Comparison of ENCODE assay signal across 9 mouse cellular contexts in genomic region chr2:172393391-172394051, GRCm38 (mm10). TPM values are rescaled to one million over a fixed set of nuclear protein-coding genes. Genes with fewer than 3 reads are reported as not detected.
DNase-seq lines count a peak whose midpoint lies in the region; ATAC-seq and TF ChIP-seq lines count a peak whose summit lies in the region.
"Had no signal": no experiment of that assay in that cellular context is flagged by ENCODE, and none has a peak within 500 bp of the region (broad histone marks: within the 10 kb centered on the region; RNA-seq: fewer than 3 reads in every experiment).

TSS of gene Cass4 (plus strand) at chr2:172393794.

- peaks cover 29% of the 10 kb centered on the region for H3K4me1 ChIP-seq in liver, embryonic 12.5 days
- H3K4me1 ChIP-seq in hindbrain, postnatal 0 days (ENCODE audit: insufficient read depth, low read length): no peaks in the 10 kb centered on the region

- intact Hi-C loops in gastrocnemius, adult 2 months (cut with DNase I): no loop called here

- no peak within 1 kb of the TSS for H3K27ac ChIP-seq in gastrocnemius, adult 2 months
- no peak within 1 kb of the TSS for H3K27ac ChIP-seq in liver, embryonic 12.5 days
- no peak within 1 kb of the TSS for H3K27ac ChIP-seq in hindbrain, postnatal 0 days

- no peak for TF ChIP-seq CTCF in gastrocnemius, adult 2 months (IDR thresholded peaks at IDR 0.05)
- no peak for TF ChIP-seq CTCF in hindbrain, postnatal 0 days (IDR thresholded peaks at IDR 0.05; ENCODE audit: low read depth)

- H3K36me3 ChIP-seq in liver, embryonic 12.5 days: no peaks in the 10 kb centered on the region
- H3K36me3 ChIP-seq in hindbrain, postnatal 0 days (ENCODE audit: insufficient read depth, low read length): no peaks in the 10 kb centered on the region

- WGBS in liver, embryonic 12.5 days (ENCODE audit: insufficient replicate concordance): 8% methylated on average over 13 of the region's 13 CpGs
- 37% methylated on average over 13 of the region's 13 CpGs for WGBS in hindbrain, postnatal 0 days

- peak within 1 kb of the TSS; percentile 48; the same call in 1 of the 2 replicates for H3K9ac ChIP-seq in liver, embryonic 12.5 days
- no peak within 1 kb of the TSS for H3K9ac ChIP-seq in hindbrain, postnatal 0 days (replicated peaks; ENCODE audit: low read length)

- H3K9me3 ChIP-seq in liver, embryonic 12.5 days (replicated peaks): no peaks in the 10 kb centered on the region
- H3K9me3 ChIP-seq in hindbrain, postnatal 0 days (ENCODE audit: low read length): no peaks in the 10 kb centered on the region

- peak; percentile 71 for ATAC-seq in activated CD4-positive, CD25-positive, alpha-beta regulatory T cell, adult 4 months
- peak; percentile 63 for ATAC-seq in liver, embryonic 12.5 days
- ATAC-seq in cerebellum, adult (ENCODE audit: insufficient number of reproducible peaks, low FRiP score, low TSS enrichment): no peak
- no peak for ATAC-seq in hindbrain, postnatal 0 days
- ATAC-seq: Patski had no signal

- peak within 1 kb of the TSS; percentile 50 for H3K4me3 ChIP-seq in gastrocnemius, adult 2 months
- H3K4me3 ChIP-seq in liver, embryonic 12.5 days: peak within 1 kb of the TSS; percentile 52
- no peak within 1 kb of the TSS for H3K4me3 ChIP-seq in hindbrain, postnatal 0 days (ENCODE audit: low read length)

- peak within 1 kb of the TSS; percentile 68 for H3K4me2 ChIP-seq in liver, embryonic 12.5 days
- no peak within 1 kb of the TSS for H3K4me2 ChIP-seq in hindbrain, postnatal 0 days (ENCODE audit: low read depth, low read length)

- no peak for DNase-seq in gastrocnemius, adult 2 months
- no peak for DNase-seq in gastrocnemius, postnatal 4 days (ENCODE audit: low spot score in 2 of 2)
- peak; percentile 56 to 76 for DNase-seq in spleen, adult 18-20 months
- no peak for DNase-seq in embryo, embryonic 11 days
- DNase-seq in hindbrain, postnatal 0 days (ENCODE audit: low spot score): no peak

- H3K27me3 ChIP-seq in liver, embryonic 12.5 days (replicated peaks): no peaks in the 10 kb centered on the region; the same call in 1 of the 2 replicates
- no peaks in the 10 kb centered on the region for H3K27me3 ChIP-seq in hindbrain, postnatal 0 days (ENCODE audit: insufficient read depth, low read length)

RNA-seq across cellular contexts. Expression of gene Cass4, which starts in this region (rescaled TPM):
- under 1 TPM; 0.08 to 0.13 TPM for total RNA-seq in gastrocnemius, adult 2 months (2021)
- total RNA-seq in gastrocnemius, postnatal 4 days (2021): 1 to 10 TPM in 1 of 2 experiments, under 1 TPM in 1; 0.62 to 1.1 TPM
- polyA plus RNA-seq in activated CD4-positive, CD25-positive, alpha-beta regulatory T cell, adult 4 months (2017; shearing (Covaris generic)): 1 to 10 TPM; 7.8 to 9.3 TPM
- polyA plus RNA-seq in liver, embryonic 12.5 days (2016; fragmentation: Nextera tagmentation; extraction: Ambion mirVana): 1.1 and 1.4 TPM in 2 replicates
- total RNA-seq in hindbrain, postnatal 0 days (2014; rRNA removed): 0.21 and 0.29 TPM in 2 replicates
- polyA plus RNA-seq in hindbrain, postnatal 0 days (2015; fragmentation: Nextera tagmentation; extraction: Ambion mirVana): 0.16 and 0.25 TPM in 2 replicates
- polyA plus RNA-seq: Patski had no signal

Comparison
In these comparisons a context has a peak if more than half of its experiments do, and no peak if none do; other contexts are left out.
1. DNase-seq: peak in spleen, adult 18-20 months (2 of 2); none in gastrocnemius, adult 2 months (single experiment), gastrocnemius, postnatal 4 days (0 of 2), embryo, embryonic 11 days (single experiment) and hindbrain, postnatal 0 days (single experiment).
2. ATAC-seq: peak in activated CD4-positive, CD25-positive, alpha-beta regulatory T cell, adult 4 months (single experiment) and liver, embryonic 12.5 days (single experiment); none in cerebellum, adult (single experiment) and hindbrain, postnatal 0 days (single experiment).